Mouse (Mus musculus) brain, embryonic 18.5 days (tissue): ENCODE measurements around the gene Ankrd44.

Source experiments
- DNase-seq: peaks from one replicate; pipeline ENCODE4 v3.0.0-alpha.2; 2012; ENCODE audit warnings: low read depth, low spot score

The Ankrd44 gene

GRCm38 (mm10) chr1:54710550-54710949 is 215.6 kb downstream of the Ankrd44 start:
- DNase-seq, result no peak

GRCm38 (mm10) chr1:54707888-54708565 is 218.2 kb downstream of the Ankrd44 start:
- peak; percentile 63 for DNase-seq

- no peak for DNase-seq
Measured at GRCm38 (mm10) chr1:54707036-54707887, 218.9 kb downstream of the Ankrd44 start.

GRCm38 (mm10) chr1:54706621-54707020 is 219.6 kb downstream of the Ankrd44 start:
- DNase-seq, result no peak

GRCm38 (mm10) chr1:54703466-54703865 is 222.7 kb downstream of the Ankrd44 start:
- DNase-seq, result no peak

- no peak for DNase-seq
Measured at GRCm38 (mm10) chr1:54702918-54703317, 223.3 kb downstream of the Ankrd44 start.

GRCm38 (mm10) chr1:54695396-54695795 is 230.8 kb downstream of the Ankrd44 start:
- DNase-seq, result no peak

GRCm38 (mm10) chr1:54691824-54692223 is 234.4 kb downstream of the Ankrd44 start:
- DNase-seq, result no peak

- DNase-seq, result no peak
Measured at GRCm38 (mm10) chr1:54690291-54690965, 235.8 kb downstream of the Ankrd44 start.

- DNase-seq, result no peak
Measured at GRCm38 (mm10) chr1:54688441-54688840, 237.7 kb downstream of the Ankrd44 start.

GRCm38 (mm10) chr1:54684316-54684715 is 241.9 kb downstream of the Ankrd44 start:
- no peak for DNase-seq

- DNase-seq, result no peak
Measured at GRCm38 (mm10) chr1:54679556-54679955, 246.6 kb downstream of the Ankrd44 start.

GRCm38 (mm10) chr1:54678037-54678436 is 248.2 kb downstream of the Ankrd44 start:
- no peak for DNase-seq

GRCm38 (mm10) chr1:54675478-54675877 is 250.7 kb downstream of the Ankrd44 start:
- no peak for DNase-seq

GRCm38 (mm10) chr1:54667991-54668390 is 258.2 kb downstream of the Ankrd44 start:
- no peak for DNase-seq

GRCm38 (mm10) chr1:54665582-54666405 is 260.4 kb downstream of the Ankrd44 start:
- peak; percentile 47 for DNase-seq

GRCm38 (mm10) chr1:54665095-54665494 is 261.1 kb downstream of the Ankrd44 start:
- no peak for DNase-seq

GRCm38 (mm10) chr1:54660674-54661073 is 265.5 kb downstream of the Ankrd44 start:
- DNase-seq, result no peak

- no peak for DNase-seq
Measured at GRCm38 (mm10) chr1:54658558-54658957, 267.6 kb downstream of the Ankrd44 start.

- DNase-seq, result no peak
Measured at GRCm38 (mm10) chr1:54648237-54648636, 277.9 kb downstream of the Ankrd44 start.

GRCm38 (mm10) chr1:54647335-54647745 is 278.8 kb downstream of the Ankrd44 start:
- no peak for DNase-seq
